Mouse (Mus musculus) spleen, postnatal 0 days (tissue): Measurements from ENCODE around the gene Gm45194. TPM values are rescaled to one million over a fixed set of nuclear protein-coding genes. Genes with fewer than 3 reads are reported as not detected.

Experiments used
- polyA plus RNA-seq: library from polyadenylated mRNA; unstranded; fragments of >200 nt; fragmentation: Nextera tagmentation; extraction: Ambion mirVana; gene quantifications from 2 replicates; pipeline ENCODE4 v1.2.1, GENCODE M21; 2015

Gene Gm45194
- polyA plus RNA-seq: not detected in 2 replicates

DNA sequence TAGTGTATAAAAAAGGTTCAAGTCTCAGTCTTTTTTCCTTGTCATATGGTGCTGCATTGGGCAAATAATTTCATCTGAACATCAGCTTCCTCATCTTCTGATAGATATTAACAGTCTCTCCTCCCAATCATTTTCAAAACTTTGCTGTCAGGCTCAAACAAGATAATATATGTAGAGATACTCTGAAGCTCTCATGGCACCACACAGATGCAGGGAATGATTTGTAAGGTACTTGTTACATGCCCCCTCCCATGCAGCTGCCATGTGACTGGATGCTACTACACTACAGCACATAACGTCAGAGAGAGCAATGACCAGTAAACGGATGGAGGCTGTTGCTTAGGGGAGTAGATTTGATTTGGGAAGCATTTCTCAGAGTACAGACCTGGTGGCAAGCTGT lies at the start of gene Gm45194:
TSS of gene Gm45194 (plus strand) at position 301 of the 400 bp plus-strand sequence.

GRCm38 (mm10) chrX:112010707-112011106 lies 119.5 kb downstream of the Gm45194 start, which contains the start of gene Tex16:
Tex16 (plus strand) TSS chrX:112011007.

DNA sequence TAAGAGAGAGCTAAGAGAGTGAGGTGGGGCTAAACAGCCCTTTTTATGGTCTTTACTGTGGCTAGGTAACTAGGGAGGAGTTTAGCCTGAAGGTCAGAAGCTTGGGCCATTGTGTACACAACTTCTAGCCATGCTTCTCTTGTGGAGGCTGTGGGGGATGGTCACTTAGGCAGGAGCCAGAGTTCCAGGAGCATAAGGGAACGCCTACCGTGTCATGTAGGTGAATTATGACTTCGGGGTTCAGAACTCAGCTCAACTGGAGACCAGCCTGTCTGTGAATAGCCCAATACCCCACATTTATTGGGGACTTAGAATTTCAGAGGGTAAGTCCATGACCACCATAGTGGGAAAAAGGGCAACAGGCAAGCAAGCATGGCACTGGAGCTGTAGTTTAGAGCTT lies 347.6 kb downstream of the Gm45194 start, which contains the start of gene 4933403O08Rik:
TSS of gene 4933403O08Rik (plus strand) at position 301 of the 400 bp plus-strand sequence.

Other genes starting within 250 kb of the Gm45194 start
- 0.14 and 0.17 TPM in 2 replicates for gene Hdx, start 194.3 kb upstream of the Gm45194 start, polyA plus RNA-seq
- 0.16 and 0.34 TPM in 2 replicates for gene Tex16, start 119.6 kb downstream of the Gm45194 start, polyA plus RNA-seq